Mouse (Mus musculus) layer of hippocampus, adult 2 months (tissue): Measurements from ENCODE around the gene Dock9. TPM values are rescaled to one million over a fixed set of nuclear protein-coding genes. Genes with fewer than 3 reads are reported as not detected.

Source experiments
- DNase-seq, 2 experiments: peaks; one replicate each; pipeline ENCODE4 v3.0.0; 2022; ENCODE audit warnings: low spot score in 2 of 2
- H3K27ac ChIP-seq: fragments of 200-600 bp; 2 replicates; pipeline ENCODE4 v1.8.1; 2022
- H3K4me3 ChIP-seq: fragments of 200-600 bp; 2 replicates; pipeline ENCODE4 v1.8.1; 2022; ENCODE audit warnings: mild to moderate bottlenecking
- CTCF ChIP-seq: fragments of 200-600 bp; conservative IDR thresholded peaks from 2 replicates; pipeline ENCODE4 v1.8.1; 2022; ENCODE audit warnings: antibody characterized with exemption, mild to moderate bottlenecking, moderate library complexity
- total RNA-seq, 2 experiments: library from RNA; stranded (reverse); gene quantifications; 2 replicates each; pipeline ENCODE4 v1.2.3; 2021

Gene Dock9
- total RNA-seq, 2 experiments from 2014 or later, result 217 to 222 TPM

GRCm38 (mm10) chr14:121604565-121604964 is 193.1 kb downstream of the Dock9 start:
- peak in 1 of 2 experiments; percentile 81 for DNase-seq
- Histone ChIP-seq H3K27ac (peak overlapping the region; percentile 88), H3K4me3 (no peak overlapping the region)
- TF ChIP-seq CTCF, result no peak

GRCm38 (mm10) chr14:121602610-121603009 is 195.0 kb downstream of the Dock9 start:
- Histone ChIP-seq H3K4me3 (no peak overlapping the region), H3K27ac (peak overlapping the region; percentile 36)
- no peak for TF ChIP-seq CTCF
- DNase-seq, result no peak

GRCm38 (mm10) chr14:121600538-121600937 is 197.1 kb downstream of the Dock9 start:
- no peak for DNase-seq
- Histone ChIP-seq H3K27ac (no peak overlapping the region), H3K4me3 (no peak overlapping the region)
- TF ChIP-seq CTCF, result no peak

- DNase-seq, result no peak
- peak overlapping the region; percentile 79 for H3K27ac ChIP-seq
- TF ChIP-seq CTCF, result no peak
- H3K4me3 ChIP-seq, result no peak overlapping the region
These were observed 200.6 kb downstream of the Dock9 start for GRCm38 (mm10) chr14:121597073-121597472.

DNA sequence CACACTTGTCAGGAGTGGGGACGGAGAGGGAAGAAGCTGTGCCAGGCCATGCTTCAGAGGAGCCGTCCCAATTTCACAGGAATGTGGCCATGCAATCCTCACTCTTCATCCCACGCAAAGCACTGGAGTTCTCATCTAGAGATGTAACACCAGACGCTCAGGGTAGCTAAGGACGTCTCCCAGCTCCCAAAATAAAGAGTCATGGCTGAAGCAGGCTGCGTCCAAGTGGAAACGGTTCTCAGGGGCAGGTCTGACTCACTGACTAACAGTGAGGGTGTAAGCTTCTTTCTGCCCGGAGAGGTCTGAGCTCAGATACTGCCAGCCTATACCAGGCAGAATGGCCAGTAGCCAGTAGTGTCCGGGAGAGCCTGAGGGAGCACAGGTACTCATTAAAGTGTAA is 201.0 kb downstream of the Dock9 start:
- DNase-seq, result no peak
- Histone ChIP-seq H3K4me3 (no peak overlapping the region), H3K27ac (peak overlapping the region; percentile 79)
- TF ChIP-seq CTCF, result no peak

DNA sequence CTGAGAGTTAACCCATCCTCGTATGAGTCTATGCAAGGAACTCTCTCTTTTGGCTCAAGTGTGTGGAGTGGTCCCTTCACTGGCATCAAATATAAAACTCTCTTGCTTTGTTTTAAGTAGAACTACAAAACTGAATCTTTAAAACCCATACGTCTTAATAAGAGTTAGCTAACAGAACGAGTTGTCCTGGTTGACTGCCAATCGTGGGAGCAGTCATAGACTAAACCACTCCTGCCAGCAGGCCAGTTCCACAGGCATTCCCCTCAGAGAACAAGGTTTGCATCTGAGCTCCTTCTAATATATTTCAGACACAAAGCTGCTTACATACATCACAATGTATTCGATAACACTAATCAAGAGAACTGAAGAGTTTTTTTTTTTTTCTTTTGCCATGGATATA is 203.0 kb downstream of the Dock9 start:
- no peak for TF ChIP-seq CTCF
- no peak for DNase-seq
- Histone ChIP-seq H3K27ac (peak overlapping the region; percentile 79), H3K4me3 (no peak overlapping the region)

DNA sequence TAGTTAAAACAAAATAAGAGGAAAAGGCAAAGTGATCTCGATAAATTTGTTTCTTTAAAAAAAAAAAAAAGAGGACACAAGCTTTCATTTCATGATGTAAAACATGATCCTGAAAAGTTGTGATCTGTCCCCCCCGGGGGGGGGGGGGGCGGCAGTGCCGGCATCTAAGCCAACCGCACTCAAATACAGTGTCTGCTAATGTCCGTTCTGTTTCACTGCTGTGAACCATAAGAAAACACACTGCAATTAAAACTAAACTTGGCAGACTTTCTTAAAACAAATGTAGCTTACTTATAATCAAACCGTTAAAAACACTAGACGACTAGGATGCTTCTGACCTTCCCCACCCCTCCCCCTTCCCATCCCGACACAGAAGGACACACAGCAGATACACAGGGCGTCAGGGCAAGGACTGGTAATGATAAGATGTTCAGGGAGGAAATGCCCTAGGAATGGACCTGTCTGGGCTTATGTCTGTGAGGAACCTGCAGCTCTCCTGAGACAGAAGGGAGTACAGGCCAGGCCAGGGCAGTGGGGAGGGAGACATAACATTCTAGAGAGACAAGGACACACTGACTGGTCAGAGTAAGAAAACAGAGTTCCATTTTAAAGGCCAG is 204.2 kb downstream of the Dock9 start:
- Histone ChIP-seq H3K4me3 (no peak overlapping the region), H3K27ac (peak overlapping the region; percentile 79; the same call in 1 of the 2 replicates)
- no peak for DNase-seq
- TF ChIP-seq CTCF, result no peak

- Histone ChIP-seq H3K4me3 (no peak overlapping the region), H3K27ac (peak overlapping the region; percentile 79; the same call in 1 of the 2 replicates)
- no peak for TF ChIP-seq CTCF
- no peak for DNase-seq
These were observed 204.7 kb downstream of the Dock9 start for GRCm38 (mm10) chr14:121592890-121593289.

DNA sequence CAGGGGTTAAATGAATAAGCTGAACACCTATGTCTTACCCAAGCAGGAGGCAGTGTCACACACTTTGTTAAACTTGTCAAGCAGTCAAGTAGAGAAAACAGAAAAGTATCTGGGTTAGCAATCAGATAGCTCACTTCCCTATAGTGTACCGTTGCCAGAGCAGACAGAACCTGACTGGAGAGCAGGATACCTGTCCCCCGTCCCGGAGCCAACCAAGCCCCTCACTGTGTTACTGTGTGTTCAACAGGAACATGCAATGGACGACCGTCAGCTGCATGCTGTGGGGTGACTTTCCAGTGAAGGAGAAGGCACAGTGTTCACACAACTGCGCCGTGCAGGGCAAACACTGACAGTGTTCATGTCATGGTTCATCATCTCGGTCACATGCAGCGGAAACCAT is 205.3 kb downstream of the Dock9 start:
- no peak for DNase-seq
- no peak for TF ChIP-seq CTCF

DNA sequence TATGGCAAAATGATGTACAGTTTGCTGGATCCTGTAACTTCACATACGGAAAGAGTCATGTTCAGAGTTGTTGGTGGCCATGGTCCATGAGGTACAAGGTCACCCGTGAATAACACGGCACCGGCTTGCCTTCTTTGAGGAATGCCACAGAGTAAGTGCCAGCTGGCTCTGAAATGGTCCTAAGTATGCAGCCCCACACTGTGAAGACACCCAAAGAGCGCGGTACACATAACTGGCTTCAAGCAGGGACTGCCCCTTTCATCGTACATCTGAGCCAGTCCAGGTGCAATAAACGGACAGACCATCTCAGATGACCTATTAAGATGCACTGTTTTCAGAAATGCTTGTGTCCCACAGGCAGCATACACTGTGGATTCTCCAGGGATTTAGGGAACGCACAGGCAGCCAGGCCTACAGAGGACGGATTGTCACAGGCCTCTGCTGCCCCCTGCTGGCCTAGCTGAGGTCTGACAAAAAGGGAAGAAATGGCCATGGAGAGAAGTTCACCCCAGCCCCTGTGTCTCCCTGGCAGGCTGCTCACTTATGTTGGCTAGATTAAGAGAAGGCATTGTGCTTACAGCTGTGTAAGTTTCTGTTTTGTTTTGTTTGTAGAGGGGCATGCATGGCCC is 208.4 kb downstream of the Dock9 start:
- TF ChIP-seq CTCF, result peak; percentile 94
- Histone ChIP-seq H3K27ac (peak overlapping the region; percentile 32; the same call in 1 of the 2 replicates), H3K4me3 (no peak overlapping the region)
- peak in 1 of 2 experiments; percentile 85 for DNase-seq

More for the DNA sequence above, 205.3 kb downstream of the Dock9 start:
- H3K4me3 ChIP-seq, result no peak overlapping the region
- H3K27ac ChIP-seq, result peak overlapping the region; percentile 79

DNA sequence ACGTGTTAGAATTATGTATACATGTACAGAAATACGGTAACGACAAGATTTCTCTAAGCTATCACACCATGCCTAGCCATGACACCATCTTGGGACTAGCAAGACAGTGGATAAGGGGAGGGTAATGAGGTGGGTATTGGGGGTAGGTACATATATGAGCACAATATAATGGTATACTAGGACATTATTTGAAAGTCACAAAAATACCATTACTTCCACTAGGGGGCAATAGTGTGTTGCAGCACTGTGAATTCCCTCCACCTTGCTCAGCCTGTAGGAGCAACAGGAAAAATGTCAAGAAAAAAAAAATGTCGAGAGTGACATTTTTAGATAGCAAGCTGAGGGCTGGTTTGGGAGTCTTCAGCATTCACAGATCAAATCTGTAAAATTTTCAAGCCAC is 209.2 kb downstream of the Dock9 start:
- DNase-seq, result peak in 1 of 2 experiments; percentile 54
- TF ChIP-seq CTCF, result peak; percentile 88

DNA sequence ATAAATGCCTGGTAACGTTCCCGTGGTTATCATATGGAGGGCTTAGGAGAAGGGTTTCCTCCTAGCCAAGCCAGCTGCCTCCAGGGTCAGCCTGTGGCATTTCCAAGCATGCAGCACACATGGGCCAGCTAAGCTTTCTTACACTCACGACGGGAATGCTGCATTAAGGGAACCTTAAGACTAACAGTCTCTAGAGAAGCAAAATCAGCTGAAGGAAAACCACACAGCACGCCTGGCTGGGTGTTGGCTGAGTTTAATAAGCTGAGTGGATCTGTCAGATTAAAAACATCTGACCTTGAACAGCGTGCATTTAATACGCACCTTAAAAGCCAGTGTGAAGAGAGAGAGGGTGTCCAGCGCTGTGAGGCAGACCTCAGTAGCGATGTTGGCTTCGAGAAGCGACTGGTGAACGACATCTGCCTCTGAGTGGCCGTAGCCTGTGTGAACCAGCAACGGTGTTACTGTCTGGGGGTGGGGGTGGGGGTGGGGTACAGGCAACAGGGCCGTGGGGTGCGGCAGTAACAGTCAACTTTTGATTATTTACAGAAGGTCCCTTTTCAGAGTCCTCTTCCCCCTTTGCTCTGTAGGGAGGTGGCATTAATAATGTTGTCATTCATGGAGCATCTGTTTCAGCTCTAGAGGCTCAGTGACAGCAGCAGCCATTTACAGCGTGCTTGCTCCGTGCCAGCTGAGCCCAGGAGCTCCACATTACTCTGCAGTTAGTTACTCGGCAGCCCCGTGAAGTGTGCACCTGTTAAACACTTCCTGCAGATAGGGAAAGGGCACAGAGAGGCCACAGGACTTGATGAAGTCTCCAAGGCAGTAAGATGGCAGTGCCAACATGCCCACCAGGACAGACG is 211.5 kb downstream of the Dock9 start:
- peak overlapping the region; percentile 46; the same call in 1 of the 2 replicates for H3K27ac ChIP-seq
- no peak overlapping the region for H3K4me3 ChIP-seq
- no peak for DNase-seq
- TF ChIP-seq CTCF, result no peak

More for the DNA sequence above, 209.2 kb downstream of the Dock9 start:
- peak overlapping the region; percentile 32; the same call in 1 of the 2 replicates for H3K27ac ChIP-seq
- H3K4me3 ChIP-seq, result no peak overlapping the region

- TF ChIP-seq CTCF, result peak; percentile 87
- Histone ChIP-seq H3K4me3 (no peak overlapping the region), H3K27ac (no peak overlapping the region)
- DNase-seq, result peak; percentile 49 to 67
These were observed 218.6 kb downstream of the Dock9 start for GRCm38 (mm10) chr14:121579055-121579454.
